Mouse (Mus musculus): ENCODE results near the gene Hspg2.

DNA sequence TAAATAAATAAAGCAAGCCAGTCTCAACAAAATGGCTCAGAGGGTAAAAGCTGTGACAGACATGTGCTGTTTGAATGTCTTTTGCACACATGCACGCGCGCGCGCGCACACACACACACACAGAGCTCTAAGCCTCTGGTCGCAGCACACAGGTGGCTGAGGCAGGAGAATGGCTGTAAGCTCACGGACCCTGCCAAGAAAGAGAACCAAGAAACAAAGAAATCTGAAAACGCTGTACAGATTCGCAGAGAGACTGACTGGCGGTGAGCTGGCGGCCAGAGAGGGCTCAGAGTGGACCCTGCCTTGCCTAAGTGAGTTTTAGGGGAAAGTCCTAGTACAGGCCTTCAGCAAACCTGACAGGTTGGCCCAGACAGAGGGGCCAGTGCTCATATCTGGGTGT lies 108.9 kb downstream of the Hspg2 start:
- TF ChIP-seq ZNF384 (IDR thresholded peaks at IDR 0.05; ENCODE audit: low read depth, low read length) (no peak), MAFK (IDR thresholded peaks at IDR 0.05; ENCODE audit: insufficient read depth, low read depth, low read length) (no peak), HCFC1 (IDR thresholded peaks at IDR 0.05; ENCODE audit: borderline replicate concordance, insufficient read depth, low read length) (no peak), ZC3H11A (IDR thresholded peaks at IDR 0.05; ENCODE audit: borderline replicate concordance, low read depth, low read length) (no peak)

Data from ES-E14 (cell line).